Mouse (Mus musculus) cerebral cortex, adult 2 months (tissue): ENCODE data around the gene Laptm5.

Experiments
- WGBS: fragments of 180-500 bp; shearing (Covaris S2); methylation state at CpG from one replicate; pipeline ENCODE4 v1.1.7; 2018; 5-methylcytosine and 5-hydroxymethylcytosine counted together

The Laptm5 gene

GRCm38 (mm10) chr4:130913077-130913476 lies at the start of gene Laptm5:
Gene Laptm5, plus strand, starts transcription at chr4:130913125.
- 83% methylated on average over 11 of the region's 11 CpGs for WGBS

GRCm38 (mm10) chr4:130865460-130865859 lies 47.5 kb upstream of the Laptm5 start:
- 19% methylated on average over 9 of the region's 9 CpGs for WGBS

- WGBS = 12% methylated on average over 8 of the region's 8 CpGs
These were observed 47.0 kb upstream of the Laptm5 start for GRCm38 (mm10) chr4:130865901-130866371.

GRCm38 (mm10) chr4:130867940-130868339 lies 45.0 kb upstream of the Laptm5 start:
- WGBS = 80% methylated on average over 6 of the region's 6 CpGs

- 64% methylated on average over 5 of the region's 5 CpGs for WGBS
These were observed 44.1 kb upstream of the Laptm5 start for GRCm38 (mm10) chr4:130868803-130869202.

GRCm38 (mm10) chr4:130872414-130872813 lies 40.5 kb upstream of the Laptm5 start:
- whole genome bisulfite sequencing = 83% methylated on average over 11 of the region's 11 CpGs

- 87% methylated on average over 5 of the region's 5 CpGs for WGBS
These were observed 39.5 kb upstream of the Laptm5 start for GRCm38 (mm10) chr4:130873440-130873839.

- 33% methylated on average over 10 of the region's 10 CpGs for WGBS
These were observed 38.3 kb upstream of the Laptm5 start for GRCm38 (mm10) chr4:130874601-130875000.

GRCm38 (mm10) chr4:130876016-130876726 lies 36.8 kb upstream of the Laptm5 start:
- 63% methylated on average over 14 of the region's 14 CpGs for WGBS

- 3% methylated on average over 21 of the region's 21 CpGs for WGBS
These were observed 34.5 kb upstream of the Laptm5 start for GRCm38 (mm10) chr4:130878273-130879047.

GRCm38 (mm10) chr4:130879048-130879384 lies 33.9 kb upstream of the Laptm5 start:
- 85% methylated on average over 1 of the region's 1 CpGs for WGBS

- 55% methylated on average over 5 of the region's 5 CpGs for WGBS
These were observed 31.6 kb upstream of the Laptm5 start for GRCm38 (mm10) chr4:130881336-130881735.

- 73% methylated on average over 15 of the region's 15 CpGs for WGBS
These were observed 30.2 kb upstream of the Laptm5 start for GRCm38 (mm10) chr4:130882762-130883161.

- WGBS = 68% methylated on average over 13 of the region's 13 CpGs
These were observed 28.9 kb upstream of the Laptm5 start for GRCm38 (mm10) chr4:130883820-130884533.

- WGBS = 92% methylated on average over 11 of the region's 11 CpGs
These were observed 25.7 kb upstream of the Laptm5 start for GRCm38 (mm10) chr4:130887148-130887745.

GRCm38 (mm10) chr4:130889777-130890510 lies 23.0 kb upstream of the Laptm5 start:
- 67% methylated on average over 10 of the region's 11 CpGs for WGBS

- WGBS = 32% methylated on average over 17 of the region's 17 CpGs
These were observed 20.8 kb upstream of the Laptm5 start for GRCm38 (mm10) chr4:130892001-130892587.

- 70% methylated on average over 5 of the region's 5 CpGs for WGBS
These were observed 19.2 kb upstream of the Laptm5 start for GRCm38 (mm10) chr4:130893688-130894087.

- WGBS = 81% methylated on average over 6 of the region's 6 CpGs
These were observed 17.2 kb upstream of the Laptm5 start for GRCm38 (mm10) chr4:130895701-130896100.

- 67% methylated on average over 2 of the region's 2 CpGs for WGBS
These were observed 16.6 kb upstream of the Laptm5 start for GRCm38 (mm10) chr4:130896372-130896771.

GRCm38 (mm10) chr4:130899383-130899781 lies 13.5 kb upstream of the Laptm5 start:
- 90% methylated on average over 2 of the region's 3 CpGs for WGBS
